Mouse (Mus musculus) layer of hippocampus, adult 18-20 months (tissue): ENCODE data around the gene Eif5a. TPM values are rescaled to one million over a fixed set of nuclear protein-coding genes. Genes with fewer than 3 reads are reported as not detected.
"Not testable (repeated sequence)": the region's sequence is repeated elsewhere in the genome, so short reads cannot be mapped to it uniquely, and the experiment has no call there.

Experiments
- DNase-seq, 2 experiments: peaks; one replicate each; pipeline ENCODE4 v3.0.0; 2022; ENCODE audit warnings: low spot score in 2 of 2
- total RNA-seq, 2 experiments: library from RNA; stranded (reverse); gene quantifications; 2 replicates each; pipeline ENCODE4 v1.2.3; 2021

Gene Eif5a
- total RNA-seq, 2 experiments from 2014 or later: 438 to 463 TPM

GRCm38 (mm10) chr11:69947337-69948065 is 25.7 kb upstream of the Eif5a start:
- DNase-seq: no peak

DNA sequence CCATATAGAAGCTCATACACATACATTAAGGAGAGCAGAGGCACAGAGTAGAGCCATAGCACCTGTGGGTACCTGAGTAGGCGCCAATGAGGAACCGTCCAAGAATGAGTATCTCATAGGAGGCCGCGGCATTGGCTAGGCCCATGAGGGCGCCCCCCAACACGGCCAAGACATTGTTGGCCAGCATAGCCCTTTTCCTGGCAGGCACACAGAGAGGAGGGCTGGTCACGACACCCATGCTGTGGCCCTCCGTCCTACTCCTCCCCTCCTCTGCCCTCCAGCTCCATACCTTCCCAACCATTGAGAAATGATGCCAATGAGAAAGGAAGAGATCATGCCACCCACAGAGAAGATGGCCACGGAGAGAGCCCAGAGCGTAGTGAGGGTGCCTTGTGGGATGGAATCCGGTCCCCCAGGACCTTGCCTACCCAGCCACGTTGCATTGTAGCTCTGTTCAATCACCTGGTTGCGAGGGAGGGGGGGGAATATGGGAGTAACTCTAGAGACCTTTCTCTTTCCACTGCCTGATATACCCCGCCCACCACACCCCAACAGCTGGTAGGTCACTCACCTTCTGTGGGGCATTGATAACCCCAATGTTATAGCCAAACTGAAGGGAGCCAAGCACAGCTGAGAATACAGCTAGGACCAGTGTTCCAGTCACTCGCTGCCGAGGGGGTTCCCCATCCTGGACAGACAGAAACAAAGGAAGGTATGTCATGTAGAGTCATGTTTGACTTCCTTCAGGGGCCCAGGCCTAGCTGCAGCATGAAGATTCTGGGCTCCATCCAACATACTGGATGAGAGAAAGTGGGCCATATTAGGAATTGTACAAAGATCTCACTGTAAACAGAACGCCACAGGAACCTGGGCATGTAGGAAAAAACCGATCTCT is 24.5 kb upstream of the Eif5a start:
- no peak for DNase-seq

GRCm38 (mm10) chr11:69945216-69945615 is 23.5 kb upstream of the Eif5a start:
- DNase-seq: no peak

- no peak for DNase-seq
These were observed 19.2 kb upstream of the Eif5a start for GRCm38 (mm10) chr11:69940962-69941361.

- DNase-seq: no peak
These were observed 18.0 kb upstream of the Eif5a start for GRCm38 (mm10) chr11:69939731-69940130.

DNA sequence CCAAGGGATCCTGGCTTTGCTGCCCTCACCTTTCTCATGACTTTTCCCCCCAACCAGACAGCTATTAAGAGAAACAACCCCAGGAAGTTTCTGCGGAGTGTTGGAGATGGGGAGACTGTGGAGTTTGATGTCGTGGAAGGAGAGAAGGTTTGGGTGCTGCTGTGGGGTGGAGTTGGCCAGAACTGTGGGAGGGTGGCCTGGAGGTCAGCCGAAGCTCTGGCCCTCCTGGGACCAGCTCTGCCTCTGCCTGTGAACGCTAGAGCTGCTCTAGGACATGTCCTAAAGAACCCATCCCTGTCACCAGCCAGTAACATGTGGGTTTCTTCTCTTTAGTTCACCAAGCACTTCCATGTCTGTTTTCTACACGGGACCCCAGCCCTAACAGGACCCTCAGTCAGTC is 17.4 kb upstream of the Eif5a start:
- DNase-seq: no peak

GRCm38 (mm10) chr11:69938401-69938979 is 16.7 kb upstream of the Eif5a start:
- DNase-seq: no peak

GRCm38 (mm10) chr11:69937834-69938233 is 16.1 kb upstream of the Eif5a start:
- no peak for DNase-seq

GRCm38 (mm10) chr11:69937385-69937784 is 15.6 kb upstream of the Eif5a start:
- DNase-seq: no peak

- DNase-seq: no peak
These were observed 15.1 kb upstream of the Eif5a start for GRCm38 (mm10) chr11:69936714-69937347.

GRCm38 (mm10) chr11:69936156-69936555 is 14.4 kb upstream of the Eif5a start:
- DNase-seq: no peak

- peak; percentile 79 to 85 for DNase-seq
These were observed 13.6 kb upstream of the Eif5a start, which contains the start of gene Ybx2 for GRCm38 (mm10) chr11:69935137-69935879. Gene Ybx2 (plus strand): TSS chr11:69935796.

DNA sequence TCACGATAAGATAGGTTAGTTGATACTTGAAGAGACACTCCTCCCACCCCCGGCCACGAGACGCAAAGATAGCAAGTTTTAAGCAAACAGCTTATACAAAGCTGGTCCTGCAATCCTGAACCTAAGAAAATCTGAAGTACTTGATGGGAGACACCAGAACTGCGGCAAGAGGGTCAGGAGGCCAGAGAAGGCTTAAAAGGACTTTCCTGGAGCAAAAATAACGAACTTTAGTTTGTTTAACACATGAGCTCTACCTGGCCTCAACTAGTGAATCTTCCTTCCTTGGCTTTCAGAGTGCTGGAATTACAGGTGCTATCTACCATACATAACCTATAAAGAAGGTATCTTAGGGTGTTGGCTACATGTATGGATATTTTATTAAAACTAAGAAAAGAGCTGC is 12.9 kb upstream of the Eif5a start:
- DNase-seq: no peak

DNA sequence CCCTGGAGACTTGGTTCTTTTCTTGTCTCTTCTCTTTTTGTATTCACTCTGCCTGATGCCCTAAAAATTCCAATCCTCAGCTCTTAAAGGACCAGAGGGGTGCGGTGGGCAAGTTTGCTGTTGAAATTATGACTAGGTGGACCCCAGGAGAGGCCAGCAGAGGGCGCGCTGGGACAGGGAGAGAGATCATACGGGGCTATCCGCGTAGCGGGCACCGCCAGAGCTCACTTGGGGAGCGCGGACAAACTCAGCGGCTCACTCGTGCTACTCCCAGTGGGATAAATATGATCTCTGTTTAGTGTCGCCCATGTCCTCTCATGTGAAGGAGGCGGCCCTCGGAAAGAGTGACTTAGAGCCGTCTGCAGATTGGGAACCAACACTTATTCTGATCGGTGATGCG is 12.4 kb upstream of the Eif5a start:
- DNase-seq: peak; percentile 73 to 88

GRCm38 (mm10) chr11:69933066-69933465 is 11.3 kb upstream of the Eif5a start:
- no peak for DNase-seq

GRCm38 (mm10) chr11:69932254-69932653 is 10.5 kb upstream of the Eif5a start:
- DNase-seq: no peak

DNA sequence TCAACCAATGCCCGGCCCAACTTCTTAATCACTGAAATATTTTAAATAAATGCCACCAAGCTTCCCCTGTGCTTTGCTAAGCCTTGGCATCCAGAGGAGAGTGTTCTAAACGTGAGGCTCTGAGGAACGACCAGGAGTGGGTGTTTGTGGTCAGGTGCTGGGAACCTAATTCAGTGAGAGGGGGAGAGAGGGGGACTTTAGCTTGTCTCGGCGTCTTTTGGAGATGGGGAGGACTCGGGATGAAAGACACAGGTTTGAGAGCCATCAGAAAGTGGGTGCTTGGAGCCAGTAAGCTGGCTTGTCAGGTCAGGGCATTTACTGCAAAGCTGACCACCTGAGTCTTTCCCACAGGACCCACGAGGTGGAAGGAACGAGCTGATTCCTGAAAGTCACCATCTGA is 10.0 kb upstream of the Eif5a start:
- no peak for DNase-seq

GRCm38 (mm10) chr11:69930967-69931537 is 9.3 kb upstream of the Eif5a start:
- DNase-seq: no peak

GRCm38 (mm10) chr11:69930176-69930575 is 8.4 kb upstream of the Eif5a start:
- not testable (repeated sequence) for DNase-seq

- DNase-seq: no peak
These were observed 8.0 kb upstream of the Eif5a start for GRCm38 (mm10) chr11:69929712-69930111.
